Mouse (Mus musculus): ENCODE measurements around the gene Fgfr2. TPM values are rescaled to one million over a fixed set of nuclear protein-coding genes. Genes with fewer than 3 reads are reported as not detected.
A peak's percentile ranks its signal among the peaks of the same experiment; 100 is the strongest.
"Not testable (repeated sequence)": the region's sequence is repeated elsewhere in the genome, so short reads cannot be mapped to it uniquely, and the experiment has no call there.

Fgfr2 gene
- polyA plus RNA-seq, 1 experiment from 2014 or later = 33.9 TPM

- ATAC-seq (ENCODE audit: low FRiP score) = peak; percentile 54; the same call in 1 of the 2 replicates
- Histone ChIP-seq H3K27ac (0 out of 2 replicates have a peak overlapping the region, but pooled peaks have one; percentile 40), H3K4me1 (replicated peaks) (no peaks in the 10 kb centered on the region), H3K36me3 (peaks cover 44% of the 10 kb centered on the region), H3K27me3 (no peaks in the 10 kb centered on the region), H3K9ac (no peak overlapping the region), H3K9me3 (no peaks in the 10 kb centered on the region), H3K4me2 (no peak overlapping the region), H3K4me3 (no peak overlapping the region)
- WGBS = 53% methylated on average over 24 of the region's 25 CpGs
Measured at GRCm38 (mm10) chr7:130533316-130534260, 2589.6 kb downstream of the Fgfr2 start.

- 93% methylated on average over 14 of the region's 15 CpGs for WGBS
- H3K9ac ChIP-seq = not testable (repeated sequence)
Measured at GRCm38 (mm10) chr7:130531138-130531537, 2592.0 kb downstream of the Fgfr2 start.

GRCm38 (mm10) chr7:130527306-130527705, 2595.8 kb downstream of the Fgfr2 start:
- H3K4me2 ChIP-seq = no peak overlapping the region
- H3K36me3 ChIP-seq = peaks cover 11% of the 10 kb centered on the region
- 90% methylated on average over 9 of the region's 9 CpGs for WGBS

More at GRCm38 (mm10) chr7:130531138-130531537, 2592.0 kb downstream of the Fgfr2 start:
- H3K36me3 ChIP-seq = peaks cover 23% of the 10 kb centered on the region
- H3K27me3 ChIP-seq; H3K4me1 ChIP-seq (replicated peaks); ATAC-seq (ENCODE audit: low FRiP score); H3K9me3 ChIP-seq; H3K27ac ChIP-seq; H3K4me3 ChIP-seq; H3K4me2 ChIP-seq: not testable (repeated sequence)

DNA sequence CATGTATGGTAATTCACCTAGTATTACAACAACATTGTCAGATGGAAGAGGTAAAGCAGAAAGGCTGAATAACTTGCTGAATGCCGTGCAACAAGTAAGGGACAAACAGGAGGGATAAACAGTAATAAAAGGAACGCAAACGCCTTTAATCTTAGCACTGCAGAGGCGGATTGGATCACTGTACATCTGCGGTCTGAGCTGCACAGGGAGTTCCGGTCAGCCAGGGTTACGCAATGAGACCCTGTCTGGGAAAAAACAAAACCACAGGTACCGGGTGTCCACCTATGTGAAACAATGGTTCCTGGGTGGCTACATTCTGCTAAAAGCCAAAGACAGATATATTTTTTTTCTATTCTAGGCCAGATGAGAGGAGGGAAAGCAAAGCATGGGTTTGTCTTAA, 2599.7 kb downstream of the Fgfr2 start:
- Histone ChIP-seq H3K9ac (no peak overlapping the region), H3K27me3 (no peaks in the 10 kb centered on the region), H3K4me3 (no peak overlapping the region), H3K36me3 (no peaks in the 10 kb centered on the region), H3K9me3 (no peaks in the 10 kb centered on the region), H3K4me2 (no peak overlapping the region), H3K27ac (no peak overlapping the region), H3K4me1 (replicated peaks) (peaks cover 10% of the 10 kb centered on the region)
- WGBS = 97% methylated on average over 8 of the region's 8 CpGs
- no peak for ATAC-seq (ENCODE audit: low FRiP score)

More at GRCm38 (mm10) chr7:130527306-130527705, 2595.8 kb downstream of the Fgfr2 start:
- H3K27ac ChIP-seq = no peak overlapping the region
- H3K4me3 ChIP-seq = no peak overlapping the region
- H3K4me1 ChIP-seq (replicated peaks) = no peaks in the 10 kb centered on the region
- H3K9ac ChIP-seq = no peak overlapping the region
- no peak for ATAC-seq (ENCODE audit: low FRiP score)
- no peaks in the 10 kb centered on the region for H3K27me3 ChIP-seq
- H3K9me3 ChIP-seq = no peaks in the 10 kb centered on the region

DNA sequence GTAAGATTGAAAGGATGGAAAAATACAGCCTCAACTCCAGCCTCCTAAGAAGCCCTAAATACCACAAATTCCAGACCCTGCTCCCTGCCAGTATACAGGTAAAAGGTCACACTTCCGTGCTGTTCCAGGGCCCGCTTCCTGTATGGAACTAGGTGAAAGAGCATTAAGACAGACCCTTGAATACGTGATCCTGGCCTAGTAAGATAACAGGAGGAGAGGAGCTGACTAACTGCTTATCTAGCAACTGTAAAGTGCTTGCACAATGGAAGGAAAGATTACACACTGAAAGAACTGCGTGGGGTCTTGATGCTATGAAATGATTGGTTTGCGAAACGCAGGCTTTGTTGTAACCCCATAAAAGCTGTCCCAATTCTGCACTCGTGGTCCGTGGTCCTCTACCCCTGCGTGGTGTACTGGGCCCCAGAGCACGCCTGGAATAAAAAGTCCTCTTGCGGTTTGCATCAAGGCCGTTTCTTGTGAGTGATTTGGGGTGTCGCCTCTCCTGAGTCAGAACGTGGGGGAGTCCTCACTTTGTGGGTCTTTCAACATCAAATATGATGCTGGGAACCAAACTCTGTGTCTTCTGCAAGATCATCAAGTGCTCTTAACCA, 2602.2 kb downstream of the Fgfr2 start:
- Histone ChIP-seq H3K27me3 (no peaks in the 10 kb centered on the region), H3K4me1 (replicated peaks) (peaks cover 28% of the 10 kb centered on the region), H3K9me3 (no peaks in the 10 kb centered on the region), H3K4me3 (no peak overlapping the region), H3K9ac (no peak overlapping the region), H3K36me3 (no peaks in the 10 kb centered on the region), H3K27ac (peak overlapping the region; percentile 98; the same call in 1 of the 2 replicates), H3K4me2 (no peak overlapping the region)
- ATAC-seq (ENCODE audit: low FRiP score) = no peak
- WGBS = 91% methylated on average over 14 of the region's 14 CpGs

DNA sequence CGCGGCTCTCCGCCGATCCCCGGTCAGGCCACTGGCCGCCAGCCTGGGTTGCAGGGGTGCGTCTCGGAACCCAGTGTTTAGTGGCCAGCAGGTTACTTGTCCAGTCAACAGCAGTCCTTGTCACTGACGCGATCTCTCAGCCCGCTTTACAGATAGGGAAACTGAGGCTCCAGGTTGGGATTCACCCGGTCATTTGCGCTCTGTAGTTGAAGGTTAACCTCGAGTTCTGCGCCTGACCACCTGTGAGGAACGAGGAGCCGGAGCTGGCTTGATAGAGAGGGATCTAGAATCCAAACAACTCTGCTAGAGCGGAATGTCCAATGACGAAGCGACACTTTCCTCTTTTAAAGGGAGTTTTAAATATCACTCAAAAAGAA, 2603.1 kb downstream of the Fgfr2 start, which contains the start of gene Ate1:
Gene Ate1, minus strand, starts transcription at position 321 of the 377 bp plus-strand sequence.
- ATAC-seq (ENCODE audit: low FRiP score) = no peak
- H3K9ac ChIP-seq = peak within 1 kb of the TSS; percentile 93
- H3K36me3 ChIP-seq = peaks cover 2% of the 10 kb centered on the region; the same call in 1 of the 2 replicates
- H3K4me3 ChIP-seq = peak within 1 kb of the TSS; percentile 89
- H3K4me1 ChIP-seq (replicated peaks) = peaks cover 28% of the 10 kb centered on the region
- H3K9me3 ChIP-seq = no peaks in the 10 kb centered on the region
- H3K27ac ChIP-seq = peak within 1 kb of the TSS; percentile 98
- no peaks in the 10 kb centered on the region for H3K27me3 ChIP-seq
- 19% methylated on average over 20 of the region's 20 CpGs for WGBS
- H3K4me2 ChIP-seq = peak within 1 kb of the TSS; percentile 74

DNA sequence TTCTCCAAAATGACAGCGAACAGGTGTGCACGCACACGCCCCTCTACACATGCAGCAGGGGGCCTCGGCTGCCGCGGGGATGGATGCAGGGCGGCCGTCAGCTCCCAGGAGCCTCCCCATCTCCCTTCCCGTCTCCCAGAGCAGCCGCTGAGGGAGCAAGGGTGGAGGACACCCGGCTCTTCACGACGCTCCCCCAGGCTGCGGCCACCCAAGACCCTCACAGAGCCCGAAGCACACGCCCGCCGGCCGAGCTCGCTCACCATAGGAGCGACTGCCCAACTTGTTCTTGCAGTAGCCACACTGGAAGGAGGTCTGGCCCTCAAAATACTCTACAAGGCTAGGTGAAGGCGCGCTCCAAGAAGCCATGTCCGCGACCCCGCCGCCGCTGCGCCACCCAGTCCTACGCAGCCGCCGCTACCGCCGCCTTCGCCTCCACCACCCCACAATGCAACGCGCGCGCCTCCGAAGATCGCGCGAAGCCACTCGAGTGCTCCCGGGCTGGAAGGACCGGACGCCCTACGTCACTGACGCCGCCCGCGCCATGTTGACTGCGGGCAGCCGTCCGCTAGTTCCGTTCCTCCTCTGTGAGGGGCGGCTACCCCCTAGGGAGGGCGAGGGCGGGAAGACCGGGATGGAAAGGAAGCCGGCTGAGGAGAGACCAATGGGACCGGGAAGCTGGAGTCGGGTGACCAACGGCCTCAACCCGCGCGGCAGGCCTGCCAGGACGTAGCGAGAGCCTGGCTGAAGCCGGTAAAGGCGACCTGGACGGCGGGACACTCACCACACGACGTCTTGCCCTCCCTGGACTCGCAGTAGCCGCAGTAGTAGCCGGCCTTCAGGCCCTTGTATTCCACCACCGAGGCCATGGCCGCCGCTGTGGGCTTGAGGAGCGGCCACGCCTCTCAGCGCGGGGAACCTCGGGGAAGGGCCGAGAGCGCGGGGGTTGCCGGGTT, 2603.8 kb downstream of the Fgfr2 start:
- peak overlapping the region; percentile 98 for H3K27ac ChIP-seq
- WGBS = under 1% methylated on average over 87 of the region's 90 CpGs
- peaks cover 31% of the 10 kb centered on the region for H3K4me1 ChIP-seq (replicated peaks)
- H3K27me3 ChIP-seq = no peaks in the 10 kb centered on the region
- H3K9me3 ChIP-seq = no peaks in the 10 kb centered on the region
- H3K36me3 ChIP-seq = peaks cover 6% of the 10 kb centered on the region; the same call in 1 of the 2 replicates
- peak overlapping the region; percentile 89 for H3K4me3 ChIP-seq
- H3K9ac ChIP-seq = peak overlapping the region; percentile 93
- peak overlapping the region; percentile 74 for H3K4me2 ChIP-seq
- peak; percentile 98 for ATAC-seq (ENCODE audit: low FRiP score)

DNA sequence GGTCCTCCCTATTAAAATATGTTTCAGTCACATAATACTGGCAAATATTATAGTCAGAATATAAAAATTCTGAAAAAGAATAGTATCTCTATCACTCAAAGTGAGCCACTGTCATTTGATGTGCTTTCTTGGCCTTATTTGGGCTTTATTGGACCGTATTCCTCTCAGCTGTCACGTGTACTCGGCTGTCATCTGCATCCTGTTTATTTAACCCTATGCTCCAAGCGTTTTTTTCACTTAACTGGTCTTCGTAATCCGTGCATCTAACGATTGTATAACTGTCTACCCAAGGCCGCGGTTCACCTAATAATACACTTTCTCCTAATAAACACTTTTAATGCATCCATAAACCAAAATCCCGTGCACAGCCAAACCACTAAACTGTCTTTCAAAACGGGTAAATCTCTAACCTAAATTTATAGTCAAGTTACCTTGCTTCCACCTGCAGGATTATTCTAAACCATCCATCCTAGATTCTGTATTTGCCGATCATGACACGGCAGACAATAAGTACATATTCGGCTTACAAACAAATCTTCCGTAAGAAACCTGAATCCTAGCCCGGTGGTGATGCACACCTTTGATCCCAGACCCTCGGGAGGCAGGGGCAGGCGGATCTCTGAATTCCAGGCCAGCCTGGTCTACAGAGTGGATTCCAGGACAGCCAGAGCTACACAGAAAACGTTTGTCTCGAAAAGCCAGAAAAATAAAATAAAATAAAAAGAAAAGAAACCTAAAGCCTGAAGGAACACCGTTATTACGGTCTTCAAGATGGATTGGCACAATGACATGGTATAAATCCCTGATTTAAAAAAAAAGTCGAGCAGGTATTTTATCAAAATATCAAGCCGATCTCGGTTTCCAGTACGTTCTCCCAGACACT, 2604.7 kb downstream of the Fgfr2 start:
- peak overlapping the region; percentile 74 for H3K4me2 ChIP-seq
- peak overlapping the region; percentile 89 for H3K4me3 ChIP-seq
- H3K36me3 ChIP-seq = peaks cover 12% of the 10 kb centered on the region; the same call in 1 of the 2 replicates
- ATAC-seq (ENCODE audit: low FRiP score) = no peak
- no peaks in the 10 kb centered on the region for H3K9me3 ChIP-seq
- peaks cover 31% of the 10 kb centered on the region for H3K4me1 ChIP-seq (replicated peaks)
- H3K9ac ChIP-seq = peak overlapping the region; percentile 93
- no peaks in the 10 kb centered on the region for H3K27me3 ChIP-seq
- H3K27ac ChIP-seq = peak overlapping the region; percentile 98
- 41% methylated on average over 26 of the region's 26 CpGs for WGBS

DNA sequence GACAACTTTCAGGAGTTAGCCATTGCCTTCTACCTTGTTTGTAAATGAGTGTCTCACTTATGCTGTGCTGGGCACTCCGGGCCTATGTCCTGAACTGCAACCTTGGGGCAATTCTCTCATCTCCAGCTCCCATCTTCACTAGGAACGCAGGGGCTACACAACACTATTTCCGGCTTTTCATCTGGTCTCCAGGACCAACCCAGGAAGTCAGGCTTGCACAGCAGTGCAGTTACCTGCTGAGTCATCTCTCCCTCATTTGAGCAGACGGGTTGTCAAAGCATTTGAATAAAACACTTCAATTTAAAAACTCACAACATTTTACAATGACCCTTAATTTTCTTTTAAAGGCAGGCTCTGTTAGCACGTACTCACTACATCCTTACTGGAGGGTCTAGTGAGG, 2612.9 kb downstream of the Fgfr2 start:
- H3K4me2 ChIP-seq = no peak overlapping the region
- peaks cover 68% of the 10 kb centered on the region for H3K36me3 ChIP-seq
- H3K27ac ChIP-seq = no peak overlapping the region
- ATAC-seq (ENCODE audit: low FRiP score) = no peak
- H3K9ac ChIP-seq = no peak overlapping the region
- no peaks in the 10 kb centered on the region for H3K27me3 ChIP-seq
- no peak overlapping the region for H3K4me3 ChIP-seq
- 0 out of 2 replicates have a peak, but pooled peaks cover 3% of the 10 kb centered on the region for H3K4me1 ChIP-seq (replicated peaks)
- 96% methylated on average over 5 of the region's 5 CpGs for WGBS
- H3K9me3 ChIP-seq = no peaks in the 10 kb centered on the region

DNA sequence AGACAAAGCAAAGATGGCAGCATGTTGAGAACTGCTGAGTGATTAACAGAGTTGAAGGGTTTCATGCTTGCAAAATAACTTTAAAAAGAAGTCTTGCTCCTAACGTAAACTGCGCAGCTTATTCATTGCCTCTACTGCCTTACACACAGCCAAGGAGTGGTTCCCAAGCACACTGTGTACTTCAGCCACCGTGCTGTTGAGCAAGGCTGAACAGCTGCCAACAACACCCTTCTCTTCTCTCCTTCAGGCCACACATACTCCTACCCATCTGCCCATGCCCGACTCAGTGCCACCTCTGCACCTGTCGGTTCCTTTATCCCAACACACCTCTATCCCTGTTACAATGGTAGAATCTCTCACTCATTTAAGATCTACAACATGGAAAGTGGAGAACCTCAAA, 2620.1 kb downstream of the Fgfr2 start:
- Histone ChIP-seq H3K9ac (no peak overlapping the region), H3K27ac (no peak overlapping the region), H3K27me3 (no peaks in the 10 kb centered on the region), H3K4me2 (no peak overlapping the region), H3K9me3 (no peaks in the 10 kb centered on the region), H3K4me1 (replicated peaks) (no peaks in the 10 kb centered on the region), H3K36me3 (peaks cover 61% of the 10 kb centered on the region), H3K4me3 (no peak overlapping the region)
- ATAC-seq (ENCODE audit: low FRiP score) = no peak
- 99% methylated on average over 5 of the region's 5 CpGs for WGBS

- ATAC-seq (ENCODE audit: low FRiP score) = no peak
- Histone ChIP-seq H3K9me3 (no peaks in the 10 kb centered on the region), H3K4me2 (no peak overlapping the region), H3K4me3 (no peak overlapping the region), H3K27me3 (no peaks in the 10 kb centered on the region), H3K27ac (no peak overlapping the region), H3K4me1 (replicated peaks) (no peaks in the 10 kb centered on the region), H3K9ac (no peak overlapping the region), H3K36me3 (peaks cover 49% of the 10 kb centered on the region)
- WGBS = 79% methylated on average over 1 of the region's 1 CpGs
Measured at GRCm38 (mm10) chr7:130501499-130501898, 2621.7 kb downstream of the Fgfr2 start.
